Mouse (Mus musculus) forebrain, embryonic 11.5 days (tissue): ENCODE measurements around the gene Dio3. TPM values are rescaled to one million over a fixed set of nuclear protein-coding genes. Genes with fewer than 3 reads are reported as not detected.

Source experiments
- ATAC-seq: fragments of 200-750 bp; cut with Nextera tagmentation; replicated peaks from 2 replicates; pipeline ENCODE4 v1.8.0; 2017; ENCODE audit warnings: moderate TSS enrichment; ENCODE audit not compliant: low FRiP score
- DNase-seq: peaks from one replicate; pipeline ENCODE4 v3.0.0-alpha.2; 2017; ENCODE audit warnings: low spot score
- H3K27ac ChIP-seq: fragments of 300-500 bp; sonication (generic); 2 replicates; pipeline ENCODE4 v1.5.1; 2014; ENCODE audit warnings: low read depth, low read length
- H3K27me3 ChIP-seq: fragments of 300-500 bp; sonication (generic); 2 replicates; pipeline ENCODE4 v1.6.1; 2014; ENCODE audit warnings: mild to moderate bottlenecking, low read length, mixed read lengths; ENCODE audit not compliant: control insufficient read depth, insufficient read depth
- H3K36me3 ChIP-seq: fragments of 300-500 bp; sonication (generic); 2 replicates; pipeline ENCODE4 v1.6.1; 2014; ENCODE audit warnings: mild to moderate bottlenecking, low read length, moderate library complexity, mixed read lengths; ENCODE audit not compliant: control insufficient read depth, insufficient read depth
- H3K4me1 ChIP-seq: fragments of 300-500 bp; sonication (generic); replicated peaks from 2 replicates; pipeline ENCODE4 v1.6.1; 2014; ENCODE audit warnings: low read length, mixed read lengths; ENCODE audit not compliant: control insufficient read depth, insufficient read depth
- H3K4me2 ChIP-seq: fragments of 300-500 bp; sonication (generic); 2 replicates; pipeline ENCODE4 v1.6.1; 2014; ENCODE audit warnings: low read depth, mild to moderate bottlenecking, low read length, moderate library complexity, mixed read lengths; ENCODE audit not compliant: severe bottlenecking
- H3K4me3 ChIP-seq: fragments of 300-500 bp; sonication (generic); 2 replicates; pipeline ENCODE4 v1.5.1; 2014; ENCODE audit warnings: low read depth, low read length
- H3K9ac ChIP-seq: fragments of 300-500 bp; sonication (generic); 2 replicates; pipeline ENCODE4 v1.6.1; 2014; ENCODE audit warnings: low read length
- H3K9me3 ChIP-seq: fragments of 300-500 bp; sonication (generic); 2 replicates; pipeline ENCODE4 v1.6.1; 2016; ENCODE audit warnings: low read length, mixed read lengths; ENCODE audit not compliant: control insufficient read depth
- WGBS: fragments of 180-500 bp; shearing (Covaris S2); extraction: QIAGEN DNeasy Blood & Tissue Kit; methylation state at CpG from one replicate; pipeline ENCODE4 v1.1.7; 2014; 5-methylcytosine and 5-hydroxymethylcytosine counted together
- polyA plus RNA-seq: library from polyadenylated mRNA; unstranded; fragments of >200 nt; fragmentation: Nextera tagmentation; extraction: Ambion mirVana; gene quantifications from 2 replicates; pipeline ENCODE4 v1.2.1, GENCODE M21; 2014

Dio3 gene
- polyA plus RNA-seq: 0.31 and 0.32 TPM in 2 replicates

- DNase-seq (peak; percentile 69), ATAC-seq (peak; percentile 52)
- no peak within 1 kb of the TSS for H3K9ac ChIP-seq
- H3K4me2 ChIP-seq: peak within 1 kb of the TSS; percentile 48
- H3K27ac ChIP-seq: no peak within 1 kb of the TSS
- peak within 1 kb of the TSS; percentile 36 for H3K4me3 ChIP-seq
- no peaks in the 10 kb centered on the region for H3K36me3 ChIP-seq
- peaks cover 82% of the 10 kb centered on the region for H3K27me3 ChIP-seq
- under 1% methylated on average over 27 of the region's 34 CpGs for WGBS
- peaks cover 15% of the 10 kb centered on the region for H3K4me1 ChIP-seq
- no peaks in the 10 kb centered on the region for H3K9me3 ChIP-seq
Observed at GRCm38 (mm10) chr12:110278853-110279252, at the start of gene Dio3. TSS of gene Dio3 (plus strand) at chr12:110279068.

GRCm38 (mm10) chr12:110230296-110230695 is 48.6 kb upstream of the Dio3 start:
- WGBS: 84% methylated on average over 7 of the region's 7 CpGs
- no peak for ATAC-seq
- DNase-seq: no peak
- H3K27me3 ChIP-seq: no peaks in the 10 kb centered on the region
- H3K4me3 ChIP-seq: no peak overlapping the region
- no peak overlapping the region for H3K27ac ChIP-seq
- no peaks in the 10 kb centered on the region for H3K4me1 ChIP-seq
- H3K9me3 ChIP-seq: no peaks in the 10 kb centered on the region
- H3K9ac ChIP-seq: no peak overlapping the region
- H3K4me2 ChIP-seq: no peak overlapping the region
- no peaks in the 10 kb centered on the region for H3K36me3 ChIP-seq

- no peak for ATAC-seq
- no peak overlapping the region for H3K27ac ChIP-seq
- WGBS: 86% methylated on average over 8 of the region's 8 CpGs
- no peaks in the 10 kb centered on the region for H3K4me1 ChIP-seq
- H3K27me3 ChIP-seq: no peaks in the 10 kb centered on the region
- H3K36me3 ChIP-seq: no peaks in the 10 kb centered on the region
- H3K9me3 ChIP-seq: no peaks in the 10 kb centered on the region
- H3K9ac ChIP-seq: no peak overlapping the region
- DNase-seq: no peak
- no peak overlapping the region for H3K4me3 ChIP-seq
- H3K4me2 ChIP-seq: no peak overlapping the region
Observed at GRCm38 (mm10) chr12:110230767-110231166, 48.1 kb upstream of the Dio3 start.

GRCm38 (mm10) chr12:110231709-110232600 is 46.9 kb upstream of the Dio3 start:
- H3K4me2 ChIP-seq: no peak overlapping the region
- H3K4me1 ChIP-seq: no peaks in the 10 kb centered on the region
- H3K9me3 ChIP-seq: no peaks in the 10 kb centered on the region
- no peaks in the 10 kb centered on the region for H3K27me3 ChIP-seq
- no peak overlapping the region for H3K4me3 ChIP-seq
- 45% methylated on average over 13 of the region's 13 CpGs for WGBS
- ATAC-seq (no peak), DNase-seq (no peak)
- H3K27ac ChIP-seq: no peak overlapping the region
- H3K36me3 ChIP-seq: no peaks in the 10 kb centered on the region
- H3K9ac ChIP-seq: no peak overlapping the region

GRCm38 (mm10) chr12:110235908-110236307 is 43.0 kb upstream of the Dio3 start:
- no peaks in the 10 kb centered on the region for H3K9me3 ChIP-seq
- WGBS: 87% methylated on average over 4 of the region's 4 CpGs
- H3K4me3 ChIP-seq: no peak overlapping the region
- H3K4me2 ChIP-seq: no peak overlapping the region
- H3K27ac ChIP-seq: no peak overlapping the region
- no peaks in the 10 kb centered on the region for H3K4me1 ChIP-seq
- no peak overlapping the region for H3K9ac ChIP-seq
- H3K27me3 ChIP-seq: no peaks in the 10 kb centered on the region
- DNase-seq (no peak), ATAC-seq (no peak)
- H3K36me3 ChIP-seq: no peaks in the 10 kb centered on the region

- Histone ChIP-seq H3K9ac (no peak overlapping the region), H3K9me3 (no peaks in the 10 kb centered on the region), H3K27me3 (no peaks in the 10 kb centered on the region), H3K4me1 (no peaks in the 10 kb centered on the region), H3K4me3 (no peak overlapping the region), H3K36me3 (no peaks in the 10 kb centered on the region), H3K4me2 (no peak overlapping the region), H3K27ac (no peak overlapping the region)
- ATAC-seq (no peak), DNase-seq (no peak)
- WGBS: 90% methylated on average over 7 of the region's 7 CpGs
Observed at GRCm38 (mm10) chr12:110237046-110237445, 41.8 kb upstream of the Dio3 start.

GRCm38 (mm10) chr12:110239358-110239757 is 39.5 kb upstream of the Dio3 start:
- no peaks in the 10 kb centered on the region for H3K27me3 ChIP-seq
- no peak overlapping the region for H3K4me3 ChIP-seq
- WGBS: 90% methylated on average over 5 of the region's 5 CpGs
- no peak overlapping the region for H3K4me2 ChIP-seq
- DNase-seq: no peak
- no peaks in the 10 kb centered on the region for H3K9me3 ChIP-seq
- H3K36me3 ChIP-seq: no peaks in the 10 kb centered on the region
- ATAC-seq: no peak
- H3K9ac ChIP-seq: no peak overlapping the region
- H3K27ac ChIP-seq: no peak overlapping the region
- H3K4me1 ChIP-seq: no peaks in the 10 kb centered on the region

- no peak overlapping the region for H3K27ac ChIP-seq
- no peak overlapping the region for H3K4me2 ChIP-seq
- WGBS: 89% methylated on average over 6 of the region's 6 CpGs
- no peaks in the 10 kb centered on the region for H3K27me3 ChIP-seq
- H3K4me3 ChIP-seq: no peak overlapping the region
- H3K9me3 ChIP-seq: no peaks in the 10 kb centered on the region
- ATAC-seq: no peak
- no peak for DNase-seq
- no peaks in the 10 kb centered on the region for H3K36me3 ChIP-seq
- no peaks in the 10 kb centered on the region for H3K4me1 ChIP-seq
- H3K9ac ChIP-seq: no peak overlapping the region
Observed at GRCm38 (mm10) chr12:110244581-110244980, 34.3 kb upstream of the Dio3 start.

GRCm38 (mm10) chr12:110245461-110245860 is 33.4 kb upstream of the Dio3 start:
- no peak overlapping the region for H3K4me3 ChIP-seq
- no peak overlapping the region for H3K9ac ChIP-seq
- 89% methylated on average over 4 of the region's 4 CpGs for WGBS
- ATAC-seq: no peak
- H3K9me3 ChIP-seq: no peaks in the 10 kb centered on the region
- H3K4me1 ChIP-seq: no peaks in the 10 kb centered on the region
- H3K4me2 ChIP-seq: no peak overlapping the region
- no peak for DNase-seq
- no peak overlapping the region for H3K27ac ChIP-seq
- no peaks in the 10 kb centered on the region for H3K36me3 ChIP-seq
- H3K27me3 ChIP-seq: no peaks in the 10 kb centered on the region
